Mouse (Mus musculus) forebrain, embryonic 11.5 days (tissue): ENCODE measurements around the gene Pdgfa. TPM values are rescaled to one million over a fixed set of nuclear protein-coding genes. Genes with fewer than 3 reads are reported as not detected.

Source experiments
- ATAC-seq: fragments of 200-750 bp; cut with Nextera tagmentation; replicated peaks from 2 replicates; pipeline ENCODE4 v1.8.0; 2017; ENCODE audit warnings: moderate TSS enrichment; ENCODE audit not compliant: low FRiP score
- DNase-seq: peaks from one replicate; pipeline ENCODE4 v3.0.0-alpha.2; 2017; ENCODE audit warnings: low spot score
- H3K27ac ChIP-seq: fragments of 300-500 bp; sonication (generic); 2 replicates; pipeline ENCODE4 v1.5.1; 2014; ENCODE audit warnings: low read depth, low read length
- H3K27me3 ChIP-seq: fragments of 300-500 bp; sonication (generic); 2 replicates; pipeline ENCODE4 v1.6.1; 2014; ENCODE audit warnings: mild to moderate bottlenecking, low read length, mixed read lengths; ENCODE audit not compliant: control insufficient read depth, insufficient read depth
- H3K36me3 ChIP-seq: fragments of 300-500 bp; sonication (generic); 2 replicates; pipeline ENCODE4 v1.6.1; 2014; ENCODE audit warnings: mild to moderate bottlenecking, low read length, moderate library complexity, mixed read lengths; ENCODE audit not compliant: control insufficient read depth, insufficient read depth
- H3K4me1 ChIP-seq: fragments of 300-500 bp; sonication (generic); replicated peaks from 2 replicates; pipeline ENCODE4 v1.6.1; 2014; ENCODE audit warnings: low read length, mixed read lengths; ENCODE audit not compliant: control insufficient read depth, insufficient read depth
- H3K4me2 ChIP-seq: fragments of 300-500 bp; sonication (generic); 2 replicates; pipeline ENCODE4 v1.6.1; 2014; ENCODE audit warnings: low read depth, mild to moderate bottlenecking, low read length, moderate library complexity, mixed read lengths; ENCODE audit not compliant: severe bottlenecking
- H3K4me3 ChIP-seq: fragments of 300-500 bp; sonication (generic); 2 replicates; pipeline ENCODE4 v1.5.1; 2014; ENCODE audit warnings: low read depth, low read length
- H3K9ac ChIP-seq: fragments of 300-500 bp; sonication (generic); 2 replicates; pipeline ENCODE4 v1.6.1; 2014; ENCODE audit warnings: low read length
- H3K9me3 ChIP-seq: fragments of 300-500 bp; sonication (generic); 2 replicates; pipeline ENCODE4 v1.6.1; 2016; ENCODE audit warnings: low read length, mixed read lengths; ENCODE audit not compliant: control insufficient read depth
- WGBS: fragments of 180-500 bp; shearing (Covaris S2); extraction: QIAGEN DNeasy Blood & Tissue Kit; methylation state at CpG from one replicate; pipeline ENCODE4 v1.1.7; 2014; 5-methylcytosine and 5-hydroxymethylcytosine counted together
- polyA plus RNA-seq: library from polyadenylated mRNA; unstranded; fragments of >200 nt; fragmentation: Nextera tagmentation; extraction: Ambion mirVana; gene quantifications from 2 replicates; pipeline ENCODE4 v1.2.1, GENCODE M21; 2014

Pdgfa gene
- polyA plus RNA-seq: 8.8 and 9.4 TPM in 2 replicates

- Histone ChIP-seq H3K4me3 (peak within 1 kb of the TSS; percentile 57), H3K4me1 (peaks cover 35% of the 10 kb centered on the region), H3K36me3 (no peaks in the 10 kb centered on the region), H3K27me3 (peaks cover 60% of the 10 kb centered on the region), H3K9ac (peak within 1 kb of the TSS; percentile 27; the same call in 1 of the 2 replicates), H3K9me3 (peaks cover 3% of the 10 kb centered on the region; the same call in 1 of the 2 replicates), H3K4me2 (peak within 1 kb of the TSS; percentile 89), H3K27ac (no peak within 1 kb of the TSS)
- WGBS: under 1% methylated on average over 48 of the region's 48 CpGs
- DNase-seq (peak; percentile 83), ATAC-seq (peak; percentile 42)
Measured at GRCm38 (mm10) chr5:138997171-138997788, at the start of gene Pdgfa. Pdgfa (minus strand) TSS chr5:138997370.

GRCm38 (mm10) chr5:139046636-139047035, 49.5 kb upstream of the Pdgfa start:
- no peaks in the 10 kb centered on the region for H3K9me3 ChIP-seq
- H3K27ac ChIP-seq: no peak overlapping the region
- H3K27me3 ChIP-seq: no peaks in the 10 kb centered on the region
- H3K4me2 ChIP-seq: no peak overlapping the region
- no peak overlapping the region for H3K9ac ChIP-seq
- no peak for ATAC-seq
- H3K36me3 ChIP-seq: no peaks in the 10 kb centered on the region
- DNase-seq: no peak
- H3K4me1 ChIP-seq: no peaks in the 10 kb centered on the region
- 84% methylated on average over 5 of the region's 5 CpGs for WGBS
- no peak overlapping the region for H3K4me3 ChIP-seq

- no peak overlapping the region for H3K4me3 ChIP-seq
- no peaks in the 10 kb centered on the region for H3K36me3 ChIP-seq
- H3K27ac ChIP-seq: no peak overlapping the region
- H3K4me2 ChIP-seq: no peak overlapping the region
- no peak overlapping the region for H3K9ac ChIP-seq
- WGBS: 89% methylated on average over 4 of the region's 4 CpGs
- H3K9me3 ChIP-seq: no peaks in the 10 kb centered on the region
- H3K27me3 ChIP-seq: no peaks in the 10 kb centered on the region
- H3K4me1 ChIP-seq: no peaks in the 10 kb centered on the region
- no peak for ATAC-seq
- DNase-seq: no peak
Measured at GRCm38 (mm10) chr5:139043546-139043945, 46.4 kb upstream of the Pdgfa start.

- Histone ChIP-seq H3K27ac (no peak overlapping the region), H3K9me3 (no peaks in the 10 kb centered on the region), H3K4me3 (no peak overlapping the region), H3K36me3 (no peaks in the 10 kb centered on the region), H3K4me2 (no peak overlapping the region), H3K4me1 (no peaks in the 10 kb centered on the region), H3K27me3 (no peaks in the 10 kb centered on the region), H3K9ac (no peak overlapping the region)
- WGBS: 85% methylated on average over 12 of the region's 12 CpGs
- ATAC-seq (no peak), DNase-seq (no peak)
Measured at GRCm38 (mm10) chr5:139042299-139042698, 45.1 kb upstream of the Pdgfa start.

- 74% methylated on average over 2 of the region's 2 CpGs for WGBS
- peaks cover 6% of the 10 kb centered on the region for H3K4me1 ChIP-seq
- no peaks in the 10 kb centered on the region for H3K27me3 ChIP-seq
- no peaks in the 10 kb centered on the region for H3K9me3 ChIP-seq
- H3K4me3 ChIP-seq: no peak overlapping the region
- DNase-seq (no peak), ATAC-seq (no peak)
- H3K27ac ChIP-seq: no peak overlapping the region
- H3K4me2 ChIP-seq: no peak overlapping the region
- no peaks in the 10 kb centered on the region for H3K36me3 ChIP-seq
- H3K9ac ChIP-seq: no peak overlapping the region
Measured at GRCm38 (mm10) chr5:139035171-139035570, 38.0 kb upstream of the Pdgfa start.

GRCm38 (mm10) chr5:139034746-139035145, 37.6 kb upstream of the Pdgfa start:
- no peak for ATAC-seq
- DNase-seq: no peak
- no peak overlapping the region for H3K4me2 ChIP-seq
- no peak overlapping the region for H3K4me3 ChIP-seq
- H3K9me3 ChIP-seq: no peaks in the 10 kb centered on the region
- H3K36me3 ChIP-seq: no peaks in the 10 kb centered on the region
- no peaks in the 10 kb centered on the region for H3K27me3 ChIP-seq
- peaks cover 6% of the 10 kb centered on the region for H3K4me1 ChIP-seq
- no peak overlapping the region for H3K9ac ChIP-seq
- H3K27ac ChIP-seq: no peak overlapping the region
- WGBS: 47% methylated on average over 6 of the region's 6 CpGs

- Histone ChIP-seq H3K27ac (no peak overlapping the region), H3K9ac (no peak overlapping the region; the same call in 1 of the 2 replicates), H3K9me3 (no peaks in the 10 kb centered on the region), H3K4me2 (no peak overlapping the region), H3K4me1 (peaks cover 6% of the 10 kb centered on the region), H3K27me3 (no peaks in the 10 kb centered on the region), H3K36me3 (no peaks in the 10 kb centered on the region), H3K4me3 (no peak overlapping the region)
- DNase-seq (no peak), ATAC-seq (0 out of 2 replicates have a peak, but pooled peaks have one; percentile 21)
- WGBS: 40% methylated on average over 14 of the region's 14 CpGs
Measured at GRCm38 (mm10) chr5:139033406-139034317, 36.5 kb upstream of the Pdgfa start.

GRCm38 (mm10) chr5:139027603-139028002, 30.4 kb upstream of the Pdgfa start:
- Histone ChIP-seq H3K4me3 (no peak overlapping the region), H3K9me3 (no peaks in the 10 kb centered on the region), H3K27me3 (no peaks in the 10 kb centered on the region), H3K27ac (no peak overlapping the region), H3K4me2 (no peak overlapping the region), H3K9ac (no peak overlapping the region), H3K4me1 (no peaks in the 10 kb centered on the region; the same call in 1 of the 2 replicates), H3K36me3 (no peaks in the 10 kb centered on the region)
- DNase-seq: no peak
- 53% methylated on average over 15 of the region's 15 CpGs for WGBS
- no peak for ATAC-seq
